Mouse (Mus musculus): ENCODE measurements around the gene Sorl1. TPM values are rescaled to one million over a fixed set of nuclear protein-coding genes. Genes with fewer than 3 reads are reported as not detected.
A peak's percentile ranks its signal among the peaks of the same experiment; 100 is the strongest.
"Not testable (repeated sequence)": the region's sequence is repeated elsewhere in the genome, so short reads cannot be mapped to it uniquely, and the experiment has no call there.

Gene Sorl1
- total RNA-seq, 2 experiments from 2014 or later, result 187 to 196 TPM

DNA sequence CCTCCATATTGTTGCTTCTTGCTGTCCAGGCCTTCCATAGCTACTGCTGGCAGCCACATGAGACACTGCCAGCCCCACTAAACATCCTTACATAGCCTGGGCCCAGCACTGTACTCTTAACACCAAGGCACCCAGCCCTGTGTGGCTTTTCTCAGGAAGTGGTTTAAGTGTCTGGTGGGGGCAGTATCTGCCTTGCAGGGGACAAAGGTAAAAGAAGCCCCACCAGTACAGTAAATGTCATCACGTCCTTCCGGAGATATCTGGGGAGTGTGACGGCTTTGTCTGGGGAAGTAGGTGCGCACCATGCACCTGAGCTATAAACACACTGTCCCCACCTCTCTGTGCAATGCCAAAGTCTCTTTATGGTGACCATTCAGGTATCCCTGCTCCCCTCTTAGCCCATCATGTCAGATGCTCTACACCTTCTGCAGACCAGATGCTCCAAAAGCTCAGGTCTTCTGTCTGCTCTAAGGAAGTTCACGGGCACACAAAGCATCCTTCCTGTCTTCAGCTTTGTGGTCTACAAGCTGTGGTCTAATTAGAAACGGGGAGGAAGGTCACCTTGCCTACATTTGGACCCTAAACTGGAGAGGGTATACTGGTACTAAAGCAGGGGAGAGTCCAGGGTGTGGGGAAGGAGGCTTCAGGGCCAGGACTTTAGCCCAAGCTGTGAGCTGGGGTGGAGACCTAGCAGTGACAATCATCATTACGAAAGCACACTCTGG lies 26.9 kb downstream of the Sorl1 start:
- no peak for DNase-seq (ENCODE audit: extremely low spot score in 1 of 2, low spot score in 1 of 2)

DNA sequence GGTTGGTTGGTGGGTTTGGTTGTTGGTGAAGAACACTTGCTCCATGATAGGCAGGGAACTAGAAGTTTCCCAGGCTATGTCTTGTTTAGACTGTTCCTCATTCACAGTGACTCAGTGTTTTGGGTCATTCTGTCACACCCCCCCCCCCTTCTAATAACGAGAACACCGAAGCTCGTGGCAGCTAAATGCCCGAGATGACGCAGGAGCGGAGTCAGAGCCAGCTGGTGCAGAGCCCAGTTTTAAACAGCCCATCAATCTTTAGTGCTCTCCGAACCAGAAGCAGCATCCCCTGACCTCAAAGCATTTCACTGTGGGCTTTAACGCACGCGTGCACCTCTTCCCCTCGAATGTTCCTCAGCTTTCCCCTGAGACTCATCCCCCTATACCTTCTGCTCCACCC lies 29.3 kb downstream of the Sorl1 start:
- DNase-seq (ENCODE audit: extremely low spot score in 1 of 2, low spot score in 1 of 2), result no peak

DNA sequence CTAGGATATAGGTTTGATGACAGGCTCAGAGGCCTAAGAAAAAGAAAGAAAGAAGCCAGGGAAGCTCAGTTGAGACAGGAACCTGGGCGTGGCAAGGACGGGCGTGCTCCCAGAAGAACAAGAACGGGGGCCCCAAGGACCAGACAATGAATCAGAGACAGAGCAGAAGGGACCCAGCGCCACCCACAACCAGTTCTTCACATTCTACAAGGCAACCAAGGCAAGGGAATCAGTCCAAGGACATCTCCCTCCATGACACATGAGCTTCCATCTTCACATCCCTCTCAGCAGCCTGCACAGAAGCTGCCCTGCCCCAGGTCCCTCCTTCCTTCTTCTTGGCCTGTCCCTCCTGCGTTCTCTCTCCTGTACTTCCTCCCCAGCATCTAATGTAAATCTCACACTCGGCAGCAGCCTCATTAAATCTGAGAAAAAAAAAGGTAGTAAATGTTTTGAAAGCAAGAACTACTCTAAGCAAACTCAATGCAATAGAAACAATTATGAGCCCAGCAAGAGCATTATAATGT lies 30.0 kb downstream of the Sorl1 start:
- no peak for DNase-seq (ENCODE audit: extremely low spot score in 1 of 2, low spot score in 1 of 2)

DNA sequence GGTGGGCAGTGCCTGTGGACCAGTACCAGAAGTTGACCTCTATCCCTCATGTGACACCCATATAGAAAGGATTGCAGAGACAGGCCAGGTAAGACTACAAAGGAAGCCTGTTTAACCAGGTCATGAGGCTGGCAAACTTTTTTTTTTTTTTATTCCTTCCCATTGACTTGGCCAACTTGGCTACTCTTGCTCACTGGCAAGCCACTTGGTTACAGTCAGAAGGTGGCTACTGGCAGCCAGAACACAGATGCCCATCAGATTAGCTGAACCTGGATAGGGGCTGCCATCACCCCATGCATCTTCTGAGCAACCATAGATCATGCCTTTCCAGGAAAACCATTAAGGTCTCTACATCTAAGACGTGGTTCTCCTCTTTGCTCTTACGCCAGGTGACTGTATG lies 31.3 kb downstream of the Sorl1 start:
- no peak for DNase-seq (ENCODE audit: extremely low spot score in 1 of 2, low spot score in 1 of 2)

DNA sequence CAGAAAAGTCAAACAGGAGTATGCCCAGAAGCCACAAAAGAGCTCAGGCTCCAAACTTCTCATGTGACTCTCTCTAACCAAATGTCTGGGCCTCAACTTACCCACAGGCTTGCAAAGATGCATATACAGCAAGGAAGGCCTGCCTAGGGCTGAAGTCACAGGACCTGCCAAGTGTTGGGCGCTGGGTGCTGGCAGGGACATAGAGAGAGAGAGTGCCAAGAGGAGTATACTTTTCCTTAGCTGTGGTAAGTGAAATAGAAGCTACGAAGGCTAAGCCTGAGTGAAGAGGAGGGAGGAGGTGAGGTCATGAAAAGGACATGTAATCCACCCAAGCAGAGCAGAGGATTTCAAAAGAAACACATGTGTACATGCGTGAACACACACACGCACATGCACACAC lies 32.5 kb downstream of the Sorl1 start:
- DNase-seq (ENCODE audit: extremely low spot score in 1 of 2, low spot score in 1 of 2), result no peak

DNA sequence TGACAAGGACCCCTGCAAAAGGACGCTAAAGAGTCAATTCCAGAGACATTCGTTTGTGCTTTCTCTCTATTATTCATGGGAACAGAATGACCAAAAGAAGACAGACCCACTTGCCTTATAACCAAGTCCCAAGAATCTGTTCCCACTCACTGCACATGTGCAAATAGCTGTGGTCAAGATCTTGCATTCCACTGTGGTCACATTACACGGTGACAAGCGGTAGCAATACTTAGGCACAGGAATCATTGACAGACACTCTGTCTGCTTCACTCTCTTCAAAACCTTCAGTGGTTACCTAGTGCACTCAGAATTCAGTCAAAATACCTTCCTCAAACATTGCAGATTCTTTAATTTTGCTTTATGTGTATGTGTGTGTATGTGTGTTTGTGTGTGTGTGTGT lies 36.2 kb downstream of the Sorl1 start:
- no peak for DNase-seq (ENCODE audit: extremely low spot score in 1 of 2, low spot score in 1 of 2)

DNA sequence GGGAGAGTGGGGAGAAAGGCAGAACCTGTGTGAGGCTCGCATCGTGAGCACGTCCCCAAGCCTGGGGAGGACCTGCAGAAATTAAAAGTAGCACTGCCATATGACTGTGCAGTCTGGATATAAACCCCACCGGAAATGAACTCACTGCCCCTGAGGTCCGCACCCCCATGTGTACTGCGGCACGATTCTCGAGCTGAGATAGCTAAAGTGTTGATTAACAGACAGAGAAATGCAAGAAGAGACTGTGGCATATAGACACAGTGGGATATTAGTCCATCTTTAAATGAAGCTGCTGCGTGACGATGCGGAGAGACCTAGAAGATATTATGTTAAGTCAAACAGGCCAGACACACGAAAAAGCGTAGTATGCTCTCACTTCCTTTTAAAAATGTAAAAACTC lies 38.1 kb downstream of the Sorl1 start:
- DNase-seq (ENCODE audit: extremely low spot score in 1 of 2, low spot score in 1 of 2), result no peak

DNA sequence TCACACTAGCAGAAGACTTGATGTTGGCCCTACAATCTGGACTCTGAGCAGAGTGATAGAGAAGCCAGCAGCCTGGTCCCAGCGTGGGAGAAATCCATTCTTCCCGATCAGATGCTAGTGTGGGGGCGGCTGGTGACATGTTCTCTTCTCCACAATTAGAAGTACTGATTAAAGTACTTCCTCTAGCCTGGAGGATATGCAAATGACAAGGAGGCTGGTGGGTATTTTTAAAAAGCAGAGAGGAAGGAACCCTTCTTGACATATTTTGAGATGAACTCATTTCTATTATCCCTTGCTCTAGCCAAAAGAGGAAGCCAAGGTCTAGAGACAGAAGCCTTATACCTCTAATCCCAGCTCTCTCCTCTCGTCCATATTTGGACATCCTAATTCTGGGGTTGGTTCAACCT lies 40.4 kb downstream of the Sorl1 start:
- DNase-seq (ENCODE audit: extremely low spot score in 1 of 2, low spot score in 1 of 2), result peak in 1 of 2 experiments; percentile 51

DNA sequence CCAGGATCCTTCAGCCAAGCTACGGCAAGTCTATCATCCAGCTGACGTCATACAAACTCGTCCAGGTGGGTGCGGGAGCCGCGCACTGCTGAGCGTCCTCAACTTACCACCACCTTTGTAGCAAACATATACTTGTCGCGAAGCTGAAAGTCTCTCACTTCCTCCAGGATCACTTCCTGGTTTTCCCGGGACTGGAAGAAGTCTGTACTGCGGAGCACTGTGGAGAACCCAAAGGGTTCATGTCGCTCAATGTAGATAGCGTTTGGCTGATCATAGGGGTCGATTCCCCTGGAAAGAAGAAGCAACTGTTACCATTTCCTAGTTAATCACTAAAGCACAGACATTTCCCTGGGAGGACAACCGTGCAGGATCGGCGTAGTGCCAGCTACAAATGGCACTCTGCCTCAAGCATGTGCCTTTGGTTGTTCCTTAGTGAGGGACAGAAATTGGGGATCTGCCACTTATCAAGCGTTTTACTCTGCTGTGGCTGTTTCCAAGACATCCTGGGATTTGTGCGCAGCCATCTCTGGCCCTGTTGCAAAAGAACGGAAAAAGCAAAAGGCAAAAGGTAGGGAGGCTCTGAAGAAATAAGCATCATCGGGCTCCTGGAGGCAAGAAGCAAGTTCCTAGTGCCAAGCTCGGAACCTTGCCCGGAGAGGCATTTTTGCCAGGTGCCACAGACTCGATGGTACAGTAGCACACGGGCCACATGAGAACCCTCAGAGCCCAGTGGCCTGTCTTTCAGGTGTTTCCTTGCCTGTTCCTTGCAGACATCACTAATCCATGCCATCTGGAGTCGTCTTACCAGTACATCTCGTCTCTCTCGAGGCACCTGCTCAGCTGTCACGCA lies 42.2 kb downstream of the Sorl1 start:
- peak in 1 of 2 experiments; percentile 31 for DNase-seq (ENCODE audit: extremely low spot score in 1 of 2, low spot score in 1 of 2)

DNA sequence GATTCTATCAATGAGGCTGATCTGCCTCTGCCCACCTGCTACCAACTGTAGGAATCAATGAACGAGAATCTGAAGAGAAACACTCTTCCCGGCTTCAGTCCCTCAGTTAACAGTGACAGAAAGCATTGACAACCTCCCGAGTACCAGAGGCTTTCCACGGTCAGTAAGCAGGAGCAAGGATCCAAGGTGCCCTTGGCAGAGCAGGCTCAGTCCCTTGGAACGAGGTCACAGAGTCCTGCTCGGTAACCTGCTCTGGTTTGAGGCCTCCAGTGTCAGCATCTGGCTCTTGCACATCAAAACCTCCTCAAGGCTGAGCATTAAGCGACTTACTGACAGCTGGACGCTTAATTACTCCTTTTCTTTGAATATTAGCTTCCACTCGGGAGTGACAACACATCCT lies 43.4 kb downstream of the Sorl1 start:
- DNase-seq (ENCODE audit: extremely low spot score in 1 of 2, low spot score in 1 of 2), result no peak

DNA sequence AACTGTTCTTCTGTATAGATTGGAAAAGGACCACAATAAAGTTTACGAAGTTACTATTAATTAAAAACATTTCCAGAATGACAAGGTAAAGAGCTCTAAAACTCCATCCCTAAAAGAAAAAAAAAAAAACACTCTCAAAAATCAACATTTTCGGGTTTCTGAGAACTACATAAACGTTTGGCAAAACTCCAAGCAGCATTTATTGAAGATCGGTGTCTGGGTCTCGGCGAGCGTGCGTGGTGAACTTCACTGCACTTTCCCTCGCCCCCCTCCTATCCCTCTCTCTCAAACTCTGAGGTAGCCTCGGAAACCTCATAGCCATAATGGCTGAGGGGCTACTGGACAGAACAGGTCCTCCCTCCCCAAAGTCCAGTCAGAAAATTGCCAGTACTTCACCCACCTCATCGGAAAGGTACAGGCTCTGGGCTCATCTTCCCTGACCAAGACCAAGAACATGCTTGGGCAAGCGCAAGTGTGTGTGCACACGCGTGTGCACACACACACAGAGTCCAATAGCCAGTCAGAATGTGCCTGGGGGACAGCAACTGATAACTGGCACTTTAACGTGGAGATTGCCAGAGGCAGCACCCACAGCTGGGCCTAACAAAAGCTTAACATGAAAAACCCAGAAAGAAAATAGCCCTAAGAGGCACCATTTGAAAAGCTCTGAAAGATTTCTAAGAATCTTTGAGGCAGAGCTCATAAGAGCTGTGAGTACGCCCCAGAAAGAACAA lies 46.8 kb downstream of the Sorl1 start:
- DNase-seq (ENCODE audit: extremely low spot score in 1 of 2, low spot score in 1 of 2), result no peak

DNA sequence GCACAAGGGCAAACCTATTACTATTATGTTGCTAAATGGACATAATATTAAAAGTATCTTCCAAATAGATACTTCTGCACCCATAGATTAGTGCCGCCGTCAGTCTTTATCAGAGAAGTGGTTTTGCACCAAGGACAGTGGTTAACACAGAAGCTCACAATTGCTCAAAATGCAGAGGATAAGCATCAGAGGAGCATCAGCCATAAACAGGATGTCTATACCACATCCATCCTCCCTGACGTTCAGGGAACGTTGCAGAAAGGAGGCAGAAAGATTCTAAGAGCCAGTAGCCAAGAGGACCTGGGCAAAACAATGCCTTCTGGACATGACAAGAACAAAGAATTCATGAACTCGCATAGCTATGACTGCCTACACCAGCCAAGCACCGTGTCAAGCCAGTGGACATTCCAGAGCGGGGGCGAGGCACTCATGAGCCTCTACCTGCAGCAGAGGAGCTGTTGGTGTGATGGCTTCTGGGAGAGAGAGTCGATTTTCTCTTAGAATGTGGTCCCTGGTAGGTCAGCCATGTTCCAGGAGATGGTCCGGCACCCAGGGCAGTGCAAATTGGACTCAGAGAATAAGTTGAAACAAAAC lies 47.7 kb downstream of the Sorl1 start:
- no peak for DNase-seq (ENCODE audit: extremely low spot score in 1 of 2, low spot score in 1 of 2)

DNA sequence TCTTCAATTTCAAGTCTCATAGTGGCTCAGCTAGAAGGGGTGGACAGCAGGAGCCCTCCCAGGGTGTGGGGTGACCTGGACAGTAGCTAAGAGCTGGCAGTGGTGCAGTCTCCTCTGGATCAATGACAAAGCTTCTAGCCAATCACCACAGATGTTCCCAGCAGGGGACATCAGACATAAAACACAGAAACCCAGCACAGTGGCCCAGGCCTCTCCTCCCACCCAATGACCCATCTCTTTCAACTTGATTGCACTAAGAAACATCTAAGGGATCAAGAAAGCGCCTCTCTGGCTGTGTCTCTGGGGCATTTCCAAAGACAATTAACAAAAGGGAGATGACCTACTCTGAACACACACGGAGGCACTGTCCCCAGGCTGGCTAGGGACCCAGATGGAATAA lies 48.9 kb downstream of the Sorl1 start:
- no peak for DNase-seq (ENCODE audit: extremely low spot score in 1 of 2, low spot score in 1 of 2)

DNA sequence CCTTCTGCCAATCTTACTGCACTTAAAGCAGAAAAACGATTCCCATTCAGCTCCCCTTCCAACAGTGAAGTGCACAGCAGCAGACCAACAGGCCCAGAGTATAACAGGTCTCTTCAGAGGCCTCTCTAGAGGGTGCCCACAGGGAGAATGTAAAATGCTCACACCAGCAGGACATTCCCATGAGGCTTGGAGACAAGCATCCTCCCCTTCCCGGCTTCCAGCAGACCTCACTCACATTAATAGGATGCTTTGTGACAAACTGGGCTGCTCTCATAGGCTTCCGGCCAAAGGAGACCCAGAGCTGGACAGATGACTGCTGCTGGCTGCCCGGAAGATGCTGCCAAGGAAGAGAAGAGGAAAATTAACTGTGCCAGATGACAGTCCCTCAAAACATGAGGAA lies 52.1 kb downstream of the Sorl1 start:
- no peak for DNase-seq (ENCODE audit: extremely low spot score in 1 of 2, low spot score in 1 of 2)

DNA sequence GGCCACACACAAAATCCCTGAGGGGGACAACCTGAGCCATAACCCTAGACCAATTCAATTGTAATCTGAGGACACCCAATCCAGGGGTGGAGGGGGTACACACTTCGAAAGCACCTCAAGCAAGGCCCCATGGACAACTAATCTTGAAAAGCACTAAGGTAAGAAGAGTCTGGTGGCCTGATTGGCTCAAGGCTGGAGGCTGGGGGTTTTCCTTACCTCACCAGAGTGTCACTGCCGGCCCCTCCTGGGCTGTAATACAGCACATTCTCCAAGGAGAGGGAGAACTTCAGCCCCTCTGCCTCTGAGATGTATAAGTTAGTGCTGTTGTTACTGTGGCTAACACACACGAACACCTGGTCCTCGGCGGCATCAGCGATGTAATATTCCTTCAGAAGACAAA lies 53.2 kb downstream of the Sorl1 start:
- no peak for DNase-seq (ENCODE audit: extremely low spot score in 1 of 2, low spot score in 1 of 2)

DNA sequence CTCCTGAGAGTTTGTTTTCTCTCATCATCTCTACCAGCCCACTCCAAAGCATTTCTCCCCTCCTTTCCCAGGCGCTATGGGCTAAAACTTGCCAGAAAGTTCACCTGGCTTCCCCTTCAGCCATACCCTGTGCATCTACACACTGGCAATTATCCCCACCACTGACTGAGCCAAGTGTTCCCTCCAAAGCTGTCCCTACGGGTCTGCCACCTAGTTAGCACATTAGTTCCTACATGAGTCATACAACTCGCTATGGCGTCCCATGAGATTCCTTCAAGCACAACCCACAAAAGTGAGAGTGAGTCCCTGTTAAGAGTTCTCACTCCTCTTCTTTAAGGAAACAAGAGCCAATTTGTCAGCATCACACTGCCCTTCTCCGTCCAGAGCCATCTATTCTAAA lies 54.6 kb downstream of the Sorl1 start:
- no peak for DNase-seq (ENCODE audit: extremely low spot score in 1 of 2, low spot score in 1 of 2)

DNA sequence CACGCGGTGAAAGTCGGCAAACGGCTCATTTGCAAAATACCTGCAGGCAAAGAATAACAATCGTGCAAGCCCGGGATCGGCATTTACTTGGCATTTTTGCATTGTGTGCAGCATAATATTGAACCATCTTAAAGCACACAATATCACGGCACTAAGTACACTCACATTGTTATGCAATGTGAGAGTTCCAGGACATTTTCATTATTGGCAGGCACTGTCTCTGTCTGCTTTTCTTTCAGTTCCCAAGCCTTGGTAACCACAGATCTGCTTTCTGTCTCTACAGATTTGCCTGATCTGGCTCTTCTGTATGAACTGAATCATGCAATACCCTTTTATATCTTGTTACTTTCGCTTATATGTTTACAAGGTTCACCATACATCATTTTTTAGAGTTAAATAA lies 56.1 kb downstream of the Sorl1 start:
- DNase-seq (ENCODE audit: extremely low spot score in 1 of 2, low spot score in 1 of 2), result no peak

DNA sequence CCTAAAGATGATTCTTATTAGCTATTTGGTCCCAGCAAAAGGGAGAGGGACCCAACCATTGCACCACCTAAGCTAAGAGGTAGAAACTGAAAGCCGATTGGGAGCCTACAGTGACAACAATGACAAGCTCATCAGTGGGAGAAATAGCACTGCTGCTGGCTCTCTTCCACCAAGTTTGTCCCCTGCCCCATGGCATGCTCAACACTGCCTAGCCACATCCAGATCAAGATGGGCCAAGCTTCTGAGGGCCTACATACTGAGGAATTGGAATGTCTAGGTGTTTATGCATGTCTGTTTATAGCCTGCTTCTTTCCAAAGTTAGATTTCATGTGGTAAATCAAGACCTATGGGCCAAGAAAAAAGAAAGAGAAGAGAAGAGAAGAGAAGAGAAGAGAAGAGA lies 58.3 kb downstream of the Sorl1 start:
- DNase-seq (ENCODE audit: extremely low spot score in 1 of 2, low spot score in 1 of 2), result no peak

DNA sequence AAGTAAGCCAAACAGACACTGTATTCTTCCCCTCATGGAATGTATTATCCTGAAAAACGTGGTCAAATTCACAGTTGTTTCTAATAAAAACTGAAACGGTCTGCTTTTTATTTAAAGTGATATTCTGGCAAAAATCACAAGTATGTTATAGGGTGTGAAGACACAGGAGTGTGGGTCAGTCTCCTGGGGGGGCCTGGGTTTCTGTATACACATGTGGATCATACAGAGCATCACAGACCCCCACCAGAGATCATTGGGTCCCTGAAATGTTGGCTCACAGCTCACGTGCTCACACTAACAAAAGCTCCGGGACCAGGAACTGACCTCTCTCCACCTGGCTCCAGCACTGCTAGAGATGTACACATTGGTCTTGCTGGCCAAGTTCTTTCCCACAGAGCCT lies 60.7 kb downstream of the Sorl1 start:
- DNase-seq (ENCODE audit: extremely low spot score in 1 of 2, low spot score in 1 of 2), result no peak

DNA sequence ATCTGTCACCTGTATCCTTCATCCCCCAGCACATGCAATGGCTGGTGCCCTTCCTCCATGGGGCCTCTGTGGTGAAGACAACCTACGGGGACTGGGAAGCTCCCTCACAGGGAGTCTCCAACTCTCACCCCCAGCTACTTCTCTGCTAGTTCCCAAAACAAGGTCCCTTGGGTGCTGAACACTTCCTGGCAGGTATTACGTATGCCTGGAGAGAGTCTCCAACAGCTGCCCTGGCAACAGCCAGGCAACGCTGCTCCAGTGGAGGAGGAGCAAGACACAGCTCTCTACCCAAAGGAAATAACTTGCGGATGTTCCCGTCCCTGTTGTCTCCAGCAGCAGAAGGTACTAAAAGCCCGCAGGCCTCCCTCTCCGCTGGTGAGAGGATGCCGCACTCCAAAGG lies 61.8 kb downstream of the Sorl1 start:
- DNase-seq (ENCODE audit: extremely low spot score in 1 of 2, low spot score in 1 of 2), result no peak

DNA sequence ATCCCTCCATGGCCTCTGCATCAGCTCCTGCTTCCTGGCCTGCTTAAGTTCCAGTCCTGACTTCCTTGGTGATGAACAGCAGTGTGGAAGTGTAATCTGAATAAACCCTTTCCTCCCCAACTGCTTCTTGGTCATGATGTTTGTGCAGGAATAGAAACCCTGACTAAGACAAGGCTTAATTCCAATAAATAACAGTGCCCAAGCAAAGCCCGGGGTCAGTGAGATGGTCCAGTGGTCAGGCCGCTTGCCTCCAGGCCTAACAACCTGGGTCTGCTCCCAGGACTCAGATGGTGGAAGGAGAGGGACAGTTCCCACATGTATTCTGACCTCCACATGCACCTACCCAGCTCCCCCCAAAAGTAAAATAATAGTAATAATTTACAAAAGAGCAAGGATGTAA lies 65.1 kb downstream of the Sorl1 start:
- DNase-seq (ENCODE audit: extremely low spot score in 1 of 2, low spot score in 1 of 2), result not testable (repeated sequence)
